Mouse (Mus musculus) midbrain, postnatal 0 days (tissue): ENCODE measurements around the gene Gm44502. TPM values are rescaled to one million over a fixed set of nuclear protein-coding genes. Genes with fewer than 3 reads are reported as not detected.

ENCODE experiments used
- ATAC-seq: fragments of 200-750 bp; cut with Nextera tagmentation; 2 replicates; pipeline ENCODE4 v1.8.0; 2017; ENCODE audit warnings: moderate number of reproducible peaks, mild to moderate bottlenecking, moderate TSS enrichment, moderate library complexity; ENCODE audit not compliant: low FRiP score
- DNase-seq: peaks from one replicate; pipeline ENCODE4 v3.0.0-alpha.2; 2015; ENCODE audit warnings: low spot score
- H3K27ac ChIP-seq: fragments of 300-500 bp; sonication (generic); 2 replicates; pipeline ENCODE4 v1.5.1; 2014; ENCODE audit warnings: low read depth, mild to moderate bottlenecking, low read length, mixed read lengths
- H3K27me3 ChIP-seq: fragments of 300-500 bp; sonication (generic); 2 replicates; pipeline ENCODE4 v1.6.1; 2014; ENCODE audit warnings: low read length, control low read depth, mixed read lengths; ENCODE audit not compliant: insufficient read depth
- H3K36me3 ChIP-seq: fragments of 300-500 bp; sonication (generic); 2 replicates; pipeline ENCODE4 v1.6.1; 2014; ENCODE audit warnings: low read length, control low read depth, mixed read lengths; ENCODE audit not compliant: insufficient read depth
- H3K4me1 ChIP-seq: fragments of 300-500 bp; sonication (generic); 2 replicates; pipeline ENCODE4 v1.6.1; 2014; ENCODE audit warnings: mild to moderate bottlenecking, control low read depth, antibody characterized with exemption, low read length, mixed read lengths; ENCODE audit not compliant: insufficient read depth
- H3K4me2 ChIP-seq: fragments of 300-500 bp; sonication (generic); 2 replicates; pipeline ENCODE4 v1.6.1; 2014; ENCODE audit warnings: low read depth, mild to moderate bottlenecking, low read length, mixed read lengths; ENCODE audit not compliant: poor library complexity, severe bottlenecking
- H3K4me3 ChIP-seq: fragments of 300-500 bp; sonication (generic); 2 replicates; pipeline ENCODE4 v1.5.1; 2014; ENCODE audit warnings: low read depth, mild to moderate bottlenecking, low read length, moderate library complexity
- H3K9ac ChIP-seq: fragments of 300-500 bp; sonication (generic); replicated peaks from 2 replicates; pipeline ENCODE4 v1.6.1; 2014; ENCODE audit warnings: mild to moderate bottlenecking, low read length, moderate library complexity, mixed read lengths; ENCODE audit not compliant: poor library complexity, severe bottlenecking
- H3K9me3 ChIP-seq: fragments of 300-500 bp; sonication (generic); 2 replicates; pipeline ENCODE4 v1.6.1; 2016; ENCODE audit warnings: low read length, control low read depth
- CTCF ChIP-seq: IDR thresholded peaks from 2 replicates; pipeline ENCODE4 v1.5.1; 2016; ENCODE audit warnings: antibody characterized with exemption, mild to moderate bottlenecking
- WGBS: fragments of 180-500 bp; shearing (Covaris S2); extraction: QIAGEN DNeasy Blood & Tissue Kit; methylation state at CpG from one replicate; pipeline ENCODE4 v1.1.7; 2014; 5-methylcytosine and 5-hydroxymethylcytosine counted together
- polyA plus RNA-seq: library from polyadenylated mRNA; unstranded; fragments of >200 nt; fragmentation: Nextera tagmentation; extraction: Ambion mirVana; gene quantifications from 2 replicates; pipeline ENCODE4 v1.2.1, GENCODE M21; 2015
- total RNA-seq: library from RNA; depleted of rRNA; stranded (reverse); fragments of >200 nt; gene quantifications from 2 replicates; pipeline ENCODE4 v1.2.3, GENCODE M21; 2014

Gm44502 gene
- total and polyA plus RNA-seq, 2 experiments from 2014 or later = 0.93 TPM; not detected in 1

GRCm38 (mm10) chr15:89404831-89405623, 24.5 kb downstream of the Gm44502 start:
- WGBS = 90% methylated on average over 10 of the region's 10 CpGs
- Histone ChIP-seq H3K4me1 (no peaks in the 10 kb centered on the region), H3K36me3 (no peaks in the 10 kb centered on the region)

GRCm38 (mm10) chr15:89402471-89402870, 27.0 kb downstream of the Gm44502 start:
- Histone ChIP-seq H3K4me2 (no peak overlapping the region), H3K27me3 (no peaks in the 10 kb centered on the region), H3K9ac (no peak overlapping the region), H3K27ac (no peak overlapping the region), H3K4me1 (no peaks in the 10 kb centered on the region), H3K9me3 (no peaks in the 10 kb centered on the region), H3K4me3 (no peak overlapping the region), H3K36me3 (no peaks in the 10 kb centered on the region)
- 84% methylated on average over 1 of the region's 1 CpGs for WGBS
- ATAC-seq = no peak
- TF ChIP-seq CTCF = no peak
- no peak for DNase-seq

More at GRCm38 (mm10) chr15:89404831-89405623, 24.5 kb downstream of the Gm44502 start:
- H3K4me2 ChIP-seq = no peak overlapping the region
- H3K4me3 ChIP-seq = no peak overlapping the region
- H3K27ac ChIP-seq = no peak overlapping the region
- H3K9me3 ChIP-seq = no peaks in the 10 kb centered on the region
- no peak for TF ChIP-seq CTCF
- no peaks in the 10 kb centered on the region for H3K27me3 ChIP-seq
- ATAC-seq (no peak), DNase-seq (no peak)
- no peak overlapping the region for H3K9ac ChIP-seq

- Histone ChIP-seq H3K27ac (no peak overlapping the region), H3K4me1 (no peaks in the 10 kb centered on the region), H3K4me3 (no peak overlapping the region), H3K36me3 (no peaks in the 10 kb centered on the region), H3K9ac (no peak overlapping the region), H3K9me3 (no peaks in the 10 kb centered on the region), H3K4me2 (no peak overlapping the region), H3K27me3 (no peaks in the 10 kb centered on the region)
- no peak for DNase-seq
- WGBS = 60% methylated on average over 1 of the region's 1 CpGs
- no peak for TF ChIP-seq CTCF
- no peak for ATAC-seq
These were observed 29.8 kb downstream of the Gm44502 start for GRCm38 (mm10) chr15:89399716-89400115.

- peak; percentile 49 for DNase-seq
- no peak for TF ChIP-seq CTCF
- no peak for ATAC-seq
These were observed 31.4 kb downstream of the Gm44502 start for GRCm38 (mm10) chr15:89398146-89398545.

GRCm38 (mm10) chr15:89396883-89397282, 32.6 kb downstream of the Gm44502 start:
- WGBS = 87% methylated on average over 4 of the region's 4 CpGs
- H3K9ac ChIP-seq = no peak overlapping the region
- ATAC-seq = no peak

More at GRCm38 (mm10) chr15:89398146-89398545, 31.4 kb downstream of the Gm44502 start:
- H3K27ac ChIP-seq = no peak overlapping the region
- WGBS = 80% methylated on average over 2 of the region's 2 CpGs
- H3K9me3 ChIP-seq = no peaks in the 10 kb centered on the region
- H3K9ac ChIP-seq = no peak overlapping the region
- H3K4me1 ChIP-seq = no peaks in the 10 kb centered on the region
- no peak overlapping the region for H3K4me3 ChIP-seq
- no peak overlapping the region for H3K4me2 ChIP-seq
- H3K36me3 ChIP-seq = no peaks in the 10 kb centered on the region
- no peaks in the 10 kb centered on the region for H3K27me3 ChIP-seq

GRCm38 (mm10) chr15:89390081-89390480, 39.4 kb downstream of the Gm44502 start:
- DNase-seq (no peak), ATAC-seq (no peak)
- Histone ChIP-seq H3K36me3 (no peaks in the 10 kb centered on the region), H3K27me3 (no peaks in the 10 kb centered on the region), H3K27ac (no peak overlapping the region), H3K4me1 (no peaks in the 10 kb centered on the region), H3K4me3 (no peak overlapping the region), H3K4me2 (no peak overlapping the region), H3K9me3 (no peaks in the 10 kb centered on the region), H3K9ac (no peak overlapping the region)
- TF ChIP-seq CTCF = no peak
- WGBS = 91% methylated on average over 10 of the region's 10 CpGs

More at GRCm38 (mm10) chr15:89396883-89397282, 32.6 kb downstream of the Gm44502 start:
- Histone ChIP-seq H3K36me3 (no peaks in the 10 kb centered on the region), H3K9me3 (no peaks in the 10 kb centered on the region), H3K4me2 (no peak overlapping the region), H3K4me3 (no peak overlapping the region), H3K27me3 (no peaks in the 10 kb centered on the region), H3K27ac (no peak overlapping the region), H3K4me1 (no peaks in the 10 kb centered on the region)
- no peak for TF ChIP-seq CTCF
- no peak for DNase-seq
